Mouse (Mus musculus) frontal cortex, adult 2 months (tissue): Measurements from ENCODE around the gene Mtf1. TPM values are rescaled to one million over a fixed set of nuclear protein-coding genes. Genes with fewer than 3 reads are reported as not detected.

Source experiments
- DNase-seq, 2 experiments: peaks; one replicate each; pipeline ENCODE4 v3.0.0; 2022; ENCODE audit warnings: low spot score in 1 of 2; ENCODE audit errors: extremely low spot score in 1 of 2
- polyA plus RNA-seq: library from polyadenylated mRNA; depleted of rRNA; stranded (reverse); fragments of >200 nt; gene quantifications from 2 replicates; pipeline ENCODE4 v1.2.3, GENCODE M21; 2012

The Mtf1 gene
- polyA plus RNA-seq, 1 experiment = 13.2 TPM

- peak; percentile 80 to 93 for DNase-seq
Measured at GRCm38 (mm10) chr4:124850261-124850913, 48.5 kb downstream of the Mtf1 start, which contains the start of gene Yrdc. Yrdc (plus strand) TSS chr4:124850679.

DNA sequence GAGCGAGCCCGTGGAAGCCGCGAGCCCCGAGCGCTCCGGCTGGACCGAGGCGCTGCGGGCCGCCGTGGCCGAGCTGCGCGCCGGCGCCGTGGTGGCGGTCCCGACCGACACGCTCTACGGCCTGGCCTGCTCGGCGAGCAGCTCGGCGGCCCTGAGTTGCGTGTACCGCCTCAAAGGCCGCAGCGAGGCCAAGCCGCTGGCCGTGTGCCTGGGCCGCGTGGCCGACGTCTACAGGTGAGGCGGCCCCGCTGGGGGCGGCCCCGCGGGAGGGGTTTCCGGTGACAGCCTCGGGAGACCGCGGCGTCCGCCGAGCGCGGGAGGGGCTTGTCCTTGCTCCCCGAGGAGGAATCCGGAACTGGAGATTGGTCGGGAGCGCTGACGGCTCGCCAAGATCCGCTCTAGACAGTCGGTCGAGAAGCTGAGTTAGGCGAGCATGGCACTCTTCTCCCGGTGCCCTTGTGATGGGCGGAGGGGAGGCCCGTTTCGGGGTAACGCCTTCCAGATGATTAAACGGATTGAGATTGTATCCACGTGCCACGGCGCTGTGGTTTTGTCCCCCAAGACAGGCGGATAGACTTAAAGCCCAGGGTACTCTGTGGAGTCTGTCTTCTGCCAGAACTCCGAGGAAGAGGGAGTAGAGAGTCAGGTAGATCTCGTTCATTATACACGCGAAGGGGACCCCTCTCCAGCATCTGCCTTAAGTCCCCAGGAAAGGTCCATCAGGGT is 49.2 kb downstream of the Mtf1 start, which contains the start of gene 1110065P20Rik:
Gene 1110065P20Rik (minus strand): TSS at position 264 of the 726 bp plus-strand sequence.
- DNase-seq = peak; percentile 35 to 74

GRCm38 (mm10) chr4:124856294-124856693 is 54.4 kb downstream of the Mtf1 start:
- no peak for DNase-seq

GRCm38 (mm10) chr4:124858370-124858769 is 56.5 kb downstream of the Mtf1 start:
- DNase-seq = no peak

- DNase-seq = no peak
Measured at GRCm38 (mm10) chr4:124860446-124860845, 58.5 kb downstream of the Mtf1 start.

DNA sequence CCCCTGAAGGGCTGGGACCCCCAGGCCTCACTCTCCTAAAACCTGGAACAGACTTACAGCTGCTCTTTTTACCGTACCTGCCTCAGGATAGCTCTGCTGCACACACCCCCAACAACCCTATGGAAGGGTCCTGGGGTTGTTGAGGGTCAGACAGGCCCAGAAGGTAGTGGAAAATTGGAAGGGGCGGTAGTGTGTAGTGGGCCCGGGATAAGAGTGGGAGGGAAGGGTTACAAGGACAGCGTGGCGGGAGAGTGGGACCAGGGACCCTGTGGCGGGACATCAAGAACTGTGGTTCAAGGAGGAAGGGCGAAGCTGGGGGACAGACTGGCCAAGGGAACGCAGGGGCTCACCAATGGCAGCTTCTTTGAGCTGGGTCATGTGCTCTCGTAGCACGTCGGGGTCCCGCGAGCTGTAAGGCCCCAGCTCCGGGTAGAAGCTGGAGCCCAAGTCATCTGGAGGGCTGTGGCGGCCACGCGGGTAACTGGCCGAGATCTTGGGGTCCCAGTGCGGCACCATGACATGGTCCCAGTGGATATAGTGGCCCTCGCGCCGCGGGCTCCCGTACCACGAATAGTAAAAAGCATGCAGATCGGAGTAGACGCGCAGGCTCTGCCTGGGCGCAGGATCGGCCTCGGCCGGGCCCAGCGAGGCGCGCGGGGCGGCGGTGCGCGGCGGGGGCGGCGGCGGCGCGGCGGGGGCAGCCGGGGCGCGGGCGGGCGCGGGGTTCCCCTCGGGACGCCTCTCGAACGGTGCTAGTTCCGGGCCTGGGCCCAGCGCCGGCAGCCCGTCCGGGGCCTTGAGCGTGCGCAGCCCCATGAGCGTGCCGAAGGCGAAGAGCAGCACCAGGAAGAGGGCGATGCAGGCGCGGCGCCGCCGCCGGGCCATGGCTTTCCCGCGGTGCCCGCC is 59.6 kb downstream of the Mtf1 start, which contains the start of gene Maneal:
Gene Maneal (minus strand): TSS at position 889 of the 906 bp plus-strand sequence.
- no peak for DNase-seq

GRCm38 (mm10) chr4:124872719-124873118 is 70.8 kb downstream of the Mtf1 start:
- DNase-seq = no peak

GRCm38 (mm10) chr4:124880599-124880998 is 78.7 kb downstream of the Mtf1 start, which contains the start of gene Epha10:
Epha10 (plus strand) TSS chr4:124880899.
- DNase-seq = no peak

- peak; percentile 72 to 86 for DNase-seq
Measured at GRCm38 (mm10) chr4:124881341-124881908, 79.5 kb downstream of the Mtf1 start.

GRCm38 (mm10) chr4:124882151-124882729 is 80.3 kb downstream of the Mtf1 start:
- DNase-seq = no peak

- DNase-seq = peak; percentile 33 to 67
Measured at GRCm38 (mm10) chr4:124888702-124889101, 86.8 kb downstream of the Mtf1 start.

- DNase-seq = no peak
Measured at GRCm38 (mm10) chr4:124889935-124890334, 88.0 kb downstream of the Mtf1 start.

DNA sequence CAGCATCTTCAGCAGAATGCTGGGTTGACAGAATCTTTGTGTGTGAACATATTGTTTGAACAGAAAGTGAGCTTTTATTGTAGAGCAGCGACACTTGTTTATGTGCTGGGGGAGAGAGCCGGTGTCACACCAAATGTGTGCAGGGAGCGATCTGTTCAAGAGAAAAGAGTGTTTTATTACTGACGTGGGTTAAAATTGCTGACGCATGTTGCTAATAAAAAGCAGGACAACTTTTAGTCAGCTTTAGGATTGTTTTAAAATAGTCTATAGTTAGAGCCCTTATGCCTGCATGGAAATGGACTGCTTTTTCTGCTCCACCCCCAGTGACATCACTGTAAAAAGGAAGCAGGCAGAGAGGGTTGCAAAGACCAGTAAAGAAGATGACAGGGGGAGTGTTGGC is 88.9 kb downstream of the Mtf1 start:
- no peak for DNase-seq

- no peak for DNase-seq
Measured at GRCm38 (mm10) chr4:124893769-124894168, 91.9 kb downstream of the Mtf1 start.

- peak; percentile 28 to 68 for DNase-seq
Measured at GRCm38 (mm10) chr4:124894508-124895428, 92.9 kb downstream of the Mtf1 start.

- no peak for DNase-seq
Measured at GRCm38 (mm10) chr4:124898428-124898827, 96.5 kb downstream of the Mtf1 start.
